Mouse (Mus musculus) thymus, postnatal 25 days (tissue): ENCODE results near the gene Sppl3.
A peak's percentile ranks its signal among the peaks of the same experiment; 100 is the strongest.
"Not testable (repeated sequence)": the region's sequence is repeated elsewhere in the genome, so short reads cannot be mapped to it uniquely, and the experiment has no call there.

Source experiments
- DNase-seq: peaks from one replicate; pipeline ENCODE4 v3.0.0; 2022

Sppl3 gene

GRCm38 (mm10) chr5:115043626-115044025 is 32.7 kb downstream of the Sppl3 start:
- no peak for DNase-seq

GRCm38 (mm10) chr5:115045146-115045677 is 34.3 kb downstream of the Sppl3 start:
- DNase-seq: no peak

GRCm38 (mm10) chr5:115049692-115050091 is 38.8 kb downstream of the Sppl3 start:
- DNase-seq: no peak

GRCm38 (mm10) chr5:115050776-115051175 is 39.8 kb downstream of the Sppl3 start:
- no peak for DNase-seq

GRCm38 (mm10) chr5:115052546-115052945 is 41.6 kb downstream of the Sppl3 start:
- DNase-seq: no peak

- no peak for DNase-seq
These were observed 43.0 kb downstream of the Sppl3 start for GRCm38 (mm10) chr5:115053791-115054396.

GRCm38 (mm10) chr5:115055418-115055817 is 44.5 kb downstream of the Sppl3 start:
- DNase-seq: no peak

- no peak for DNase-seq
These were observed 46.2 kb downstream of the Sppl3 start for GRCm38 (mm10) chr5:115057153-115057552.

- DNase-seq: no peak
These were observed 47.8 kb downstream of the Sppl3 start for GRCm38 (mm10) chr5:115058584-115059297.

- no peak for DNase-seq
These were observed 49.2 kb downstream of the Sppl3 start for GRCm38 (mm10) chr5:115060067-115060695.

- DNase-seq: no peak
These were observed 50.0 kb downstream of the Sppl3 start for GRCm38 (mm10) chr5:115060977-115061376.

GRCm38 (mm10) chr5:115062566-115062965 is 51.6 kb downstream of the Sppl3 start:
- DNase-seq: no peak

- no peak for DNase-seq
These were observed 52.5 kb downstream of the Sppl3 start for GRCm38 (mm10) chr5:115063391-115063790.

GRCm38 (mm10) chr5:115066245-115066644 is 55.3 kb downstream of the Sppl3 start:
- DNase-seq: no peak

GRCm38 (mm10) chr5:115068671-115069421 is 57.9 kb downstream of the Sppl3 start:
- DNase-seq: no peak

- DNase-seq: no peak
These were observed 58.7 kb downstream of the Sppl3 start for GRCm38 (mm10) chr5:115069611-115070010.

- DNase-seq: no peak
These were observed 59.5 kb downstream of the Sppl3 start for GRCm38 (mm10) chr5:115070457-115070856.

- DNase-seq: peak; percentile 47
These were observed 60.4 kb downstream of the Sppl3 start for GRCm38 (mm10) chr5:115071096-115071901.

- DNase-seq: no peak
These were observed 61.2 kb downstream of the Sppl3 start for GRCm38 (mm10) chr5:115072143-115072542.

GRCm38 (mm10) chr5:115073306-115073705 is 62.4 kb downstream of the Sppl3 start:
- DNase-seq: not testable (repeated sequence)

GRCm38 (mm10) chr5:115074749-115075148 is 63.8 kb downstream of the Sppl3 start:
- no peak for DNase-seq
